Mouse (Mus musculus) myocyte (in vitro differentiated cells): ENCODE results near the gene Opn3.

ENCODE experiments used
- CEBPB ChIP-seq: IDR thresholded peaks from 2 replicates; pipeline ENCODE4 v1.6.1; 2011; ENCODE audit warnings: mild to moderate bottlenecking, moderate library complexity; ENCODE audit not compliant: poor library complexity, insufficient read depth, severe bottlenecking
- MAX ChIP-seq: IDR thresholded peaks from one replicate; pipeline ENCODE4 v1.6.1; 2011; ENCODE audit warnings: low read depth, mild to moderate bottlenecking, control low read depth
- POLR2A ChIP-seq: IDR thresholded peaks from one replicate; pipeline ENCODE4 v1.6.1; 2011; ENCODE audit warnings: low read depth, mild to moderate bottlenecking, control low read depth, moderate library complexity; ENCODE audit not compliant: insufficient read length
- POLR2AphosphoS2 ChIP-seq: IDR thresholded peaks from one replicate; pipeline ENCODE4 v1.6.1; 2011; ENCODE audit warnings: low read depth, control low read depth; ENCODE audit not compliant: insufficient read length
- REST ChIP-seq: IDR thresholded peaks from one replicate; pipeline ENCODE4 v1.6.1; 2011; ENCODE audit warnings: mild to moderate bottlenecking, control low read depth, moderate library complexity; ENCODE audit not compliant: insufficient read depth, insufficient read length
- USF1 ChIP-seq: IDR thresholded peaks from one replicate; pipeline ENCODE4 v1.6.1; 2011; ENCODE audit warnings: low read depth, mild to moderate bottlenecking, control low read depth, moderate library complexity

DNA sequence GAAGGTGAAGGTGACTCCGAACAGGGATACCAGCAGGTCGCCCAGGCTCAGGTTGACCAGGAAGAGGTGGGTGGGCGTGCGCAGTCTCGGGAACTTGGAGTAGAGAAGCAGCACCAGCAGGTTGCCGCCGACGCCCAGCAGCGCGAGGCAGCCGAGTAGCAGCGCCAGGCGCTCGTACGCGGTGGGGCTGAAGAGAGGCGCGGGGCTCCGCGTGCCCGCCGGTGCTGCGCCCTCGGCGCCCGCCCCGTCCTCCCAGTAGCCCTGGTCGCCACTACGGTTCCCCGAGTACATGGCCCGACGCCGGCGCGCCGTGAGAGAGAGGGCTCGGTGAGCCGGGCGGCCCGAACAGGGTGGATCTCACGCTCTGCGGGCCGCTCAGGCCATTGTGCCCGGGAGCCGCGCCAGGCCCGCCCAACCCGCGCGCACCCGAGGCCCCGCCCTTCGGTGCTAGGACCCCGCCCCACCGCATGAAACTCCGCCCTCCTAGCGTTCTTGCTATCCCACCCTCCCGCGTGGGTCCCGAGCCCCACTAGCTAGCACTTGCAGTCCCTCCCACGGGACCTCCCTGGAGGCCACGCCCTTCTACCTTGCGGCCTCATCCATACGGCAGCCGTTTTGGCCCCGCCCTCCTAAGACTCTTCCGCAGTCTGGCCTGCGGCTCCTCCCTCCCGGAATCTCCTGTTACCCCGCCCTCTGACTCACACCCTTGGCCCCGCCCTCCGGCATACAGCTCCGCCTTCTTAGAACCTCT lies at the start of gene Opn3, which contains the start of gene Chml:
- peak; percentile 92 for TF ChIP-seq POLR2A
- TF ChIP-seq POLR2AphosphoS2: peak; percentile 93
- TF ChIP-seq REST: no peak
- TF ChIP-seq CEBPB: no peak
- TF ChIP-seq MAX: no peak
- no peak for TF ChIP-seq USF1
